Mouse (Mus musculus) midbrain, embryonic 10.5 days (tissue): ENCODE measurements around the gene Madcam1. TPM values are rescaled to one million over a fixed set of nuclear protein-coding genes. Genes with fewer than 3 reads are reported as not detected.
A peak's percentile ranks its signal among the peaks of the same experiment; 100 is the strongest.

ENCODE experiments used
- DNase-seq: peaks from one replicate; pipeline ENCODE4 v3.0.0-alpha.2; 2017; ENCODE audit warnings: low spot score
- H3K27ac ChIP-seq: fragments of 300-500 bp; sonication (generic); replicated peaks from 2 replicates; pipeline ENCODE4 v1.5.1; 2016; ENCODE audit warnings: mild to moderate bottlenecking
- H3K27me3 ChIP-seq: fragments of 300-500 bp; sonication (generic); 2 replicates; pipeline ENCODE4 v1.6.1; 2016; ENCODE audit warnings: low read depth, mild to moderate bottlenecking; ENCODE audit not compliant: poor library complexity, severe bottlenecking
- H3K36me3 ChIP-seq: fragments of 300-500 bp; sonication (generic); 2 replicates; pipeline ENCODE4 v1.6.1; 2016; ENCODE audit warnings: mild to moderate bottlenecking, moderate library complexity
- H3K4me1 ChIP-seq: fragments of 300-500 bp; sonication (generic); 2 replicates; pipeline ENCODE4 v1.6.1; 2016
- H3K4me3 ChIP-seq: fragments of 300-500 bp; sonication (generic); 2 replicates; pipeline ENCODE4 v1.5.1; 2016; ENCODE audit warnings: mild to moderate bottlenecking, moderate library complexity
- H3K9me3 ChIP-seq: fragments of 300-500 bp; sonication (generic); replicated peaks from 2 replicates; pipeline ENCODE4 v1.6.1; 2016; ENCODE audit warnings: mild to moderate bottlenecking
- WGBS: fragments of 180-500 bp; shearing (Covaris S2); methylation state at CpG from one replicate; pipeline ENCODE4 v1.1.7; 2016; 5-methylcytosine and 5-hydroxymethylcytosine counted together
- polyA plus RNA-seq: library from polyadenylated mRNA; unstranded; fragments of >200 nt; fragmentation: Nextera tagmentation; extraction: Ambion mirVana; gene quantifications from 2 replicates; pipeline ENCODE4 v1.2.1, GENCODE M21; 2016

The Madcam1 gene
- polyA plus RNA-seq, 1 experiment from 2014 or later = 0.89 TPM

DNA sequence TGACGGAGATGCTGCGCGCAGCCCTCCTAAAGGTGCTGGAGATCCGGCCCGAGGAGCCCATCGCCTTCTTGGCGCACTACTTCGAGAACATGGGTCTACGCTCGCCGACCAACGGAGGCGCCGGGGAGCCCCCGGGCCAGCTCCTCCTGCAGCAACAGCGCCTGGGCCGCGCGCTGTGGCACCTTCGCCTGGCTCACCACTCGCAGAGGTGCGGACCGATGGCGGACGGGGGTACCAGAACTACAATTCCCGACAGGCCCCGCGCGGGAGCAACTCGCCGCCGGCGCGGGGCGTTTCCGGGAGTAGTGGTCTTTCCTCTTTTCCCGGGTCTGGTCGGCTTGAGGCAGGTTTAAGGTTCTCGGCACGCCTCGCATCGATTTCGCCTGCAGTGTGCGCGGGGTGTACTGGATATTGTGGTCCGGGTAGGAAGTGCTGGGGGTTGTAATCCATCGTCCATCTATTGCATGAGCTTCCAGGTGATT lies 5.3 kb downstream of the Madcam1 start:
- Histone ChIP-seq H3K36me3 (peaks cover 31% of the 10 kb centered on the region), H3K4me1 (peaks cover 30% of the 10 kb centered on the region), H3K9me3 (no peaks in the 10 kb centered on the region), H3K27ac (peak overlapping the region; percentile 98), H3K27me3 (0 out of 2 replicates have a peak, but pooled peaks cover 5% of the 10 kb centered on the region), H3K4me3 (peak overlapping the region; percentile 96)
- DNase-seq = peak; percentile 85
- 0% methylated on average over 47 of the region's 47 CpGs for WGBS

DNA sequence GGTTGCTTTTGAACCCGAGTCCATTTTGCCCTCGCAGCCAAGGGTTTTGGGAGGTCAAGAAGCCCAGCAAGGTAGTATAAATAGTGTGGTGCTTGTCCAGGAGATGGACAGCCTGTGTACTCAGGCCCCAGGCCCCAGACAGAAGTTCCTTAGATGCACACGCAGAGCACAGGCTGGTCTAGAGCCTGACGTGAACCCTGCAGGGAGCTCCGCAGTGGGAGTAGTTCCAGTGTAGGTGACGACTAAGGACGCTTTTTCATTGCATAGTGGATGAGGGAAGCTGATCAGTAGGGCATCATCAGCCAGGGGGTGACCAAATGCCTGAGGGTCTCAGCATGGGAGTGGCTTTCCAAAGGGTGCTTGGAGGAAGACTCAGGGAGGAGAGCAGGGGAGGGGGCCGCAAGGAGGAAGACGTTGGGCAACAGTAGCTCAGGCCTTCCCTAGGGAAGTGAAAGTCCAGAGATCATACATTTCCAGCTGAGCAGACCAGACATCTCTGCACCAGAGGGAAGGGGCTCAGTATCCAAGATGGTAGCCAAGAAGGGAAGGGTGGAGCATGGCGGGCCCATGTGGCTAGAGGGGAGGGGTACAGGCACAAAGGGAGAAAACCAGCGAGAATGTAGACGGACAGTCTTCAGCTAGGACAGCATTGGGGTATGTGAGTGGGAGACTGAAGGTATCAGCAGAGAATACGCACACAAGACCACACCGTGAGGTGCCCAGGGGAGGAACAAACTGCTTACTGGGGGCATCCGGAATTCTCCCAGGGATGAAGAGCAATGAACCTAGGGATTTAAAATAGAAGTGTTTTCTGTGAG lies 5.9 kb downstream of the Madcam1 start:
- H3K36me3 ChIP-seq = peaks cover 35% of the 10 kb centered on the region
- H3K27me3 ChIP-seq = peaks cover 4% of the 10 kb centered on the region; the same call in 1 of the 2 replicates
- 37% methylated on average over 15 of the region's 15 CpGs for WGBS
- H3K27ac ChIP-seq = peak overlapping the region; percentile 98
- peak overlapping the region; percentile 96 for H3K4me3 ChIP-seq
- H3K9me3 ChIP-seq = no peaks in the 10 kb centered on the region
- H3K4me1 ChIP-seq = peaks cover 30% of the 10 kb centered on the region
- DNase-seq = no peak

DNA sequence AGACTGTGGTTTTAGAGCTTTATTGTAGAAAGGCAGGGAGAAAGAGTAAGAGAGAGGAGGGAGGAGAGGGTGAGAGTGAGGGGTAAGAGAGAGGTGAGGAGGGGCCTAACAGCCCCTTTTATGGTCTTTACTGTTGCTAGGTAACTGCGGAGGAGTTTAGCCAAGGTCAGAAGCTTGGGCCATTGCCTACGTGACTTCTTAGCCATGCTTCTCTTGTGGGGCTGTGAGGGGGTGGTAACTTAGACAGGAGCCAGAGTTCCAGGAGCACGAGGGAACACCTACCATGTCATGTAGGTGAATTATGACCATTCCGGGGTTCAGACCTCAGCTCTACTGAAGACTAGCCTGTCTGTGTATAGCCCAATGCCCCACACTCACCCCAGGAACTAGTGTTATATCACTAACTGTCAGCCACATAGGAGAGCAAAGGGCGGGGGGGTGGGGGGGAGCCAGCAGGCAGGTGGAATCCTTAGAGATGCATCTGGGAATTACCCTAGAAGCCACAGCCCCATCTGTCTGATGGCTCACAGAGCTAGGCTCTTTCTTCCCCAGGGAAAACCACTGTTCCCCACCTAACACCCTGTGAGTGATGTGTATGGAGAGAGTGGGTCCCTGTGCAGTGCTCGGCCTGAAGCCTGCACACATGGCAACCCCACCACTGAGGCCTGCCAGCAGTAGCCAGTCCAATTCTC lies 7.2 kb downstream of the Madcam1 start:
- peaks cover 30% of the 10 kb centered on the region for H3K4me1 ChIP-seq
- H3K9me3 ChIP-seq = no peaks in the 10 kb centered on the region
- DNase-seq = no peak
- H3K27me3 ChIP-seq = peaks cover 8% of the 10 kb centered on the region; the same call in 1 of the 2 replicates
- H3K36me3 ChIP-seq = peaks cover 46% of the 10 kb centered on the region
- peak overlapping the region; percentile 96 for H3K4me3 ChIP-seq
- peak overlapping the region; percentile 98; the same call in 1 of the 2 replicates for H3K27ac ChIP-seq
- WGBS = 71% methylated on average over 6 of the region's 6 CpGs

DNA sequence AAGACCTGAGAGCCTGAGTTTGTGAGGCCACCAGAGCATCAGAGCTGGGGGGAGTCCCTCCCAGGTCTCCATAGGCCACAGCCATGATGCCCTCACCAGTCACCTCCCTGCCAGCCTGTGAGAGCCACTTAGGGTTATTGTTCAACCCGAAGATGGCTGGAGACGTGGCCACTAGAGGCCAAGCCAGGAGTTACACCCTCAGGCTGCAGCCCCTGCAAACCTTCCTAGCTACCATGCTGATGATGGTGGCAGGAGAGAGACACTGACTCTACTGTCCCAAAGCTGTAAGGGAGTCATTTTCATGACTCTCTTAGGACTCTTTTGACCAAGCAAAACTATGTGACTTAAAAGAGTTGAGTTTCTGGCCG lies 7.7 kb downstream of the Madcam1 start:
- Histone ChIP-seq H3K36me3 (peaks cover 46% of the 10 kb centered on the region), H3K9me3 (no peaks in the 10 kb centered on the region), H3K27ac (peak overlapping the region; percentile 98; the same call in 1 of the 2 replicates), H3K4me3 (no peak overlapping the region; the same call in 1 of the 2 replicates), H3K27me3 (peaks cover 8% of the 10 kb centered on the region; the same call in 1 of the 2 replicates), H3K4me1 (peaks cover 30% of the 10 kb centered on the region)
- DNase-seq = no peak
- WGBS = 68% methylated on average over 3 of the region's 3 CpGs

DNA sequence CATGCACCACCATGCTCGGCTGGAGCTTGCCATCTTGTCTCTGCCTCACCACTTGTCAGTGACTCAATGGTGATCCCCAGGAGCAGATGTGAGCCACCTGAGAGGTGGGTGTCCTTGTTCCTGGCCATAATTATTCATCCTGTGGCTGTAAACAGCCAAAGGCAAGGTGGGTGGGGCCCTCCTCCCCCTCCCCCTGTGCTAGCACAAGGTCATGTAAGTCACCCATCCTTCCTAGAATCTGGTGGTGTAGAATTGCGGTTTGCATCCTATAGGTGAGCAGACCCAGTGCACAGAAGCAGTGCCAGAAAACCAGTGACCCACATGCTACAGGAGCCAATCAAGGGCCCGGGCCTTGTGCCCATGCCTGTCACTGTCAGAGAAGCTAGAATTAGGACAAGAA lies 8.7 kb downstream of the Madcam1 start:
- DNase-seq = no peak
- no peak overlapping the region for H3K4me3 ChIP-seq
- H3K27me3 ChIP-seq = peaks cover 8% of the 10 kb centered on the region; the same call in 1 of the 2 replicates
- WGBS = 92% methylated on average over 3 of the region's 3 CpGs
- no peak overlapping the region for H3K27ac ChIP-seq
- peaks cover 29% of the 10 kb centered on the region for H3K4me1 ChIP-seq
- no peaks in the 10 kb centered on the region for H3K9me3 ChIP-seq
- H3K36me3 ChIP-seq = peaks cover 46% of the 10 kb centered on the region

DNA sequence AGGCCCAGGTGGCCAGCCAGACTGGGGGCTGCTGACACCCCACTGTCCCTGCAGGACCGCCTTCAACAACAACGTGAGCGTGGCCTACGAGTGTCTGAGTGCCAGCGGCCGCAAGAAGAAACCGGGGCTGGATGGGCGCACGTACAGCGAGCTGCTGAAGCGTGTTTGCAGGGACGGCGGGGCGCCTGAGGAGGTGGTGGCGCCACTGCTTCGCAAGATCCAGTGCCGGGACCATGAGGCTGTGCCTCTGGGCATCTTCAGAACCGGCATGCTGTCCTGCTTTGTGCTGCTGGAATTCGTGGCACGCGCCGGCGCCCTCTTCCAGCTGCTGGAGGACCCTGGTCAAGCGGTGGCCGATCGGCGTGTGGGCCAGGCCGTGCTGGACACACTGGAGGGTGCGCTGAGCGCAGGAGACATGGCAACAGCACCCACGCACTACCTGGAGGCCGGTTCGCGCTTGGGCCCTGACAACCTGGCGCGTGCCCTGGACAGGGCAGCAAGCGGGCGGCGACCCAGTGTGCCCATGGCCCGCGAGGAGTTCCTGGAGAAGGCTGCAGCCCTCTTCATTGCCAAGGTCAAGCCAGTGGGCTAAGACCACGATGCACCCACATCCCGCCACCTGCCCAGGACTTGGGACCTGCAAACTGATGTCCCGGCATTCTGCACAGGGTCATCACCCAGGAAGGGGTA lies 11.1 kb downstream of the Madcam1 start:
- Histone ChIP-seq H3K27me3 (peaks cover 8% of the 10 kb centered on the region; the same call in 1 of the 2 replicates), H3K4me1 (peaks cover 17% of the 10 kb centered on the region), H3K27ac (no peak overlapping the region), H3K4me3 (peak overlapping the region; percentile 9; the same call in 1 of the 2 replicates), H3K9me3 (no peaks in the 10 kb centered on the region), H3K36me3 (peaks cover 46% of the 10 kb centered on the region)
- no peak for DNase-seq
- 57% methylated on average over 44 of the region's 44 CpGs for WGBS

DNA sequence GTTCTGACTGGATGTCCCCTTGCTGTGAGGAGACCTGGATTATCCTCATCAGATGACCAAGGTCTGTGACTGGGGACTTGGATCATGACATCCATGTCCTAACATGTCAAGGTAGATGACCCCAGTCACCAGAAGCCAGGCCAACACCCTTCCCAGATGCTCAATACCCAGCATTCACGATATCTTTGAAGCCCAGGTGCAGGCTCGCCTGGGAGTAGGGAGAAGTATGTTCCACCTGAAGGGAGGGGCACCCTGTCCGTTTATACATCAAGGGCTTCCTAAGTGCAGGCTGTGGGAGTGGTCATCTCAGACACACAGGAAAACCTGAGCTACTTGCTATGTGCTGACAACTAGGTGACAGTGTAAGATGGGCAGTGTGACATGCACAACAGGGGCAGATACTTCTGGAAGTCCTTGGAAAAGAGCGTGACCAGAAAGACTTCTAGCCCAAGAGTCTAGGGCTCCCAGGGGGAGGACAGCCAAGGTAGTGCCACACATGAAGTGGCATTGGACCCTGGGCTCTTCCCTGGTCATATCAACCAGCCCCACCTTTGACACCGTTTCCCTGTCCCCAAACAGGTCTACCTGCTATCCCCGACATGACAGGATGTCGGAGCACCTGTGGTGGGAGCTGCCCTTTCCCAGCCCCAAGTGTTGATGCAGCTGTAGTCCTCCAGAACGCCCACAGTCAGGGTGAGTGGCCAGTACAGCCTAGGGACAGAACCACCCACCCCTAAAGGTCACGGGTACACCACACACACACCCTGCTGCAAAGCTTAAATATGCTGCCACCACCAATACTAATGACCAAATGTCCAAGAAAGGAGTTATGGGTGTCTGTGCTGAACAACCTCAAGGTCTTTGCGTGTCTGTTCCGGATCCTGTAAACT lies 16.5 kb downstream of the Madcam1 start:
- Histone ChIP-seq H3K36me3 (peaks cover 27% of the 10 kb centered on the region), H3K4me1 (peaks cover 31% of the 10 kb centered on the region), H3K4me3 (peak overlapping the region; percentile 79), H3K9me3 (no peaks in the 10 kb centered on the region), H3K27ac (peak overlapping the region; percentile 87), H3K27me3 (peaks cover 2% of the 10 kb centered on the region; the same call in 1 of the 2 replicates)
- WGBS = 39% methylated on average over 11 of the region's 11 CpGs
- DNase-seq = no peak

DNA sequence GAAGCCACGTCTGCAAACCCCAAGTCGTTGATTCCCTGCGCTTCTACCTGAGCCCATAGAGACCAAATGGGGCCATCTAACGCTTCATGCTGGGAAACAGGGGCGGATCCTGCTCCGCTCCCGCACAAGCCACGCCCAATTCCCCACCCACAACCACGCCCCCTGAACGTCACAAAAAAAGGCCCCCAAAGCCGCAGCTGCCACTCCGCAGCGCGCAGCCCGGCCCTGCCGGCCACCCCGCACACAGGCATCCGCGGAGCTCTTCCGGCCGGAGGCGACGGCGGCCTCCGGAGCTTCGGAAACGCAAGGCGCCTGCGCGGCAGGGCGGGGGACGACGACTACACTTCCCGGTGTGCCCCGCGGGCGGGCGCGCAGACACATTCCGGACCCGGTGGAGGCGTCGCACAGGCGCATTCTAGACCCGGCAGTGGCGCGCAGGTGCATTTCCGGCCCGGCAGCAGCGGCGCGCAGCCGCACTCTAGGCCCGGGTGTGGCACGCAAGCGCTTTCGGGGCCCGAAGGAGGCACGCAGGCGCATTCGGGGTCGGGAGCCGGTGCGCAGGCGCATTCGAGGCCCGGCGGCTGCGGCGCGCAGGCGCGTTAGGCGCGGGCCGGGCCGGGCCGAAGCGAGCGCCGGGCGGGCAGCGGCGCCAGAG lies 17.4 kb downstream of the Madcam1 start, which contains the start of gene Cdc34:
Gene Cdc34 (plus strand): TSS at position 605 of the 655 bp plus-strand sequence.
- whole genome bisulfite sequencing = under 1% methylated on average over 84 of the region's 84 CpGs
- Histone ChIP-seq H3K27ac (peak within 1 kb of the TSS; percentile 87), H3K27me3 (no peaks in the 10 kb centered on the region), H3K9me3 (no peaks in the 10 kb centered on the region), H3K4me3 (peak within 1 kb of the TSS; percentile 79), H3K36me3 (peaks cover 31% of the 10 kb centered on the region), H3K4me1 (peaks cover 31% of the 10 kb centered on the region)
- DNase-seq = peak; percentile 100

DNA sequence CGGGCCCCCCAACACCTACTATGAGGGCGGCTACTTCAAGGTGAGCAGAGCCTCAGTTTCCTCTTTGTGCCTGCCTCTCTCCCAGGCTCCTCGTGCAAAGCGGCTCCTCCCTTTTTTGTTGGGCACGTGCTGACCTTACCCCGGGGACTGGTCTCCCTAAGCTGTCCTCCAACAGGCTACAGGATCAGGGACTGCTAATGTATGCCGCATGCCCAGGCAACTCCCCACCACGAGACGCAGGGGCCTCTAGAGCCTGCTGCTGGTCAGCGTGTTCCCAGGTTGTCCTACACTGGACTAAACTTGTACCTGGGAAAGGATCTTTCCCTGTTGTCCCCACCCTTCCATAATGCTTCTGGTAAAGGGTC lies 18.2 kb downstream of the Madcam1 start:
- H3K27me3 ChIP-seq = no peaks in the 10 kb centered on the region
- DNase-seq = peak; percentile 46
- peak overlapping the region; percentile 87 for H3K27ac ChIP-seq
- peaks cover 39% of the 10 kb centered on the region for H3K36me3 ChIP-seq
- H3K9me3 ChIP-seq = no peaks in the 10 kb centered on the region
- peak overlapping the region; percentile 79 for H3K4me3 ChIP-seq
- H3K4me1 ChIP-seq = peaks cover 31% of the 10 kb centered on the region
- WGBS = 0% methylated on average over 10 of the region's 10 CpGs

DNA sequence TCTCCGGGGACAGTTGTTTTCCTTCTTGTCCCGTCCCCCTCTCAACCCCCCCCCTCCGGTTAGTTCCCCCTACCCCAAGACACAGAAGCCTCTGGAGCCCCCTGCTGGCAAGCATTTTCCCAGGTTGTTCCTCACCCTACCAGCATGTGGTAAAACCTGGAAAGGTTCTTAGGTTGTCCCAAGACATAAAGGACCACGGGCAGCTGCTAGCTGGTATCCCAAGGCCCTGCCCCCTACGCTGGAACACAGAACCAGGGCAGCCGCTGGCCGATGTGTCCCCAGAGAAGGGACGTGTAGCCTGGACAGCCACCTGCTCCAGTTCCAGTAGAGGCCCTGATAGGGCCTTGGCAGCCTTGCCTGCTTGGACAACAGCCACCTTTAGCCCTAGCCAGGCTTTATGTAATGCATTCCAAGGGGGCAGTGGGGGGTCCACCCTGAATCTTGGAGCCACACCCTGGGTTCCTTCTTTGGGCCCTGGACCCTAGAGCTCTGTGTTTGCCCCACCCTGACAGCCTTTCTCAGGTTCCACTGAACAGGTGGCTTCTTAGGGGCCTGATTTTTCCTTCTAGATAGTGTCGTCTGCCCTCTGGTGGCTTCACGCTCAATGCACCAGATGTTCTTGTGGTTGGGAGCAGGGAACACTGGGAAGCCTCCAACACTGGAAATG lies 18.7 kb downstream of the Madcam1 start:
- Histone ChIP-seq H3K27ac (peak overlapping the region; percentile 87), H3K9me3 (no peaks in the 10 kb centered on the region), H3K36me3 (peaks cover 44% of the 10 kb centered on the region), H3K4me1 (peaks cover 31% of the 10 kb centered on the region), H3K27me3 (no peaks in the 10 kb centered on the region), H3K4me3 (peak overlapping the region; percentile 79)
- WGBS = 9% methylated on average over 10 of the region's 10 CpGs
- DNase-seq = peak; percentile 53
